Mouse (Mus musculus) embryonic fibroblast, embryonic 13.5 days (primary cell): ENCODE results near the gene Ppip5k2. TPM values are rescaled to one million over a fixed set of nuclear protein-coding genes. Genes with fewer than 3 reads are reported as not detected.

Source experiments
- H3K27ac ChIP-seq: 2 replicates; pipeline ENCODE4 v1.5.1; 2012; ENCODE audit warnings: low read length, control low read depth, inconsistent platforms; ENCODE audit not compliant: insufficient read depth
- H3K4me1 ChIP-seq: 2 replicates; pipeline ENCODE4 v1.6.1; 2011; ENCODE audit warnings: low read length; ENCODE audit not compliant: control insufficient read depth, insufficient read depth
- H3K4me3 ChIP-seq: 2 replicates; pipeline ENCODE4 v1.5.1; 2011; ENCODE audit warnings: mild to moderate bottlenecking, control low read depth, low read length; ENCODE audit not compliant: insufficient read depth
- CTCF ChIP-seq: IDR thresholded peaks from 2 replicates; pipeline ENCODE4 v1.5.1; 2011; ENCODE audit warnings: mild to moderate bottlenecking, control low read depth, low read length, moderate library complexity, borderline replicate concordance; ENCODE audit not compliant: insufficient read depth
- POLR2A ChIP-seq: IDR thresholded peaks from 2 replicates; pipeline ENCODE4 v1.6.1; 2011; ENCODE audit warnings: low read depth, mild to moderate bottlenecking, control low read depth, low read length, moderate library complexity
- polyA plus RNA-seq: library from polyadenylated mRNA; stranded (reverse); fragments of >200 nt; gene quantifications from 2 replicates; pipeline ENCODE4 v1.2.4, GENCODE M21; 2011; ENCODE audit warnings: low read depth; ENCODE audit not compliant: missing spikeins, insufficient read length

Ppip5k2 gene
- polyA plus RNA-seq, 1 experiment, result 35.2 TPM

DNA sequence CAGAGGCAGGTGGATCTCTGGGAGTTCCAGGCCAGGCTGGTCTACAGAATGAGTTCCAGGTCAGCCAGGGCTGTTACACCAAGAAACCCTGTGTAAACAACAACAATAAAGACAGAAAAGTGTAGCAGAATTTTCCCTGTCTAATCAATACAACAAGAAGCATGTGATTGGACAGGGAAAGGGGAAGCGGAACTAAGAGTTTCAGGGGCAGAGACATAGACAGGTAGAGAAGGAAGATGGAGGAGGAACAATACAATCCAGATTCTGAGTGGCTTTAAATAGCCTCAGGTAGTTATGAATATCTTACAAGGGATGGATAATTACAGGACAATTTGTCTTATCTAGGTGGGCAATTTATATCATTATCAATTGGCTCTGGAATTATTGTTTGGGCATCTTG, 102.9 kb downstream of the Ppip5k2 start:
- no peaks in the 10 kb centered on the region for H3K4me1 ChIP-seq
- H3K27ac ChIP-seq, result no peak overlapping the region
- no peak overlapping the region for H3K4me3 ChIP-seq
- TF ChIP-seq CTCF, result no peak
- no peak for TF ChIP-seq POLR2A

DNA sequence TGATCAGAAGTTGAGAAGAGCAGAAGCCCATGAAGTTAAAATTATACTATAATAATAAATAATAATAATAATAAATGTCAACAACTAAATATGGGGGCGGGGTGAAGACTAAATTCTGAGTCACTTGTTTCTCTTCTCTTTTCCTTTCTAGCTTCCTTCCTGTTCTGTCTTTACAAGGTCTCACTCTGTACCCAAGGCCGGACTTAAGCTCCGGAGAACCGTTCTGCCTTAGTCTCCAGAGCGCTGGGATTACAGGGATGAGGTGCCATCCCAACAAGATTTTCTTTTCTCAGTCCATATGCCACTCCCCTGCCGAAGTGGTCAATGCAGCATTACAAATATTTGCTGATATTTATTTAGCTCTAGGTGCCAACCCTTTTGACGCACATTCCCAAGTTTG, 107.9 kb downstream of the Ppip5k2 start:
- Histone ChIP-seq H3K4me1 (peaks cover 8% of the 10 kb centered on the region; the same call in 1 of the 2 replicates), H3K27ac (no peak overlapping the region)
- TF ChIP-seq CTCF, result no peak
- no peak for TF ChIP-seq POLR2A

DNA sequence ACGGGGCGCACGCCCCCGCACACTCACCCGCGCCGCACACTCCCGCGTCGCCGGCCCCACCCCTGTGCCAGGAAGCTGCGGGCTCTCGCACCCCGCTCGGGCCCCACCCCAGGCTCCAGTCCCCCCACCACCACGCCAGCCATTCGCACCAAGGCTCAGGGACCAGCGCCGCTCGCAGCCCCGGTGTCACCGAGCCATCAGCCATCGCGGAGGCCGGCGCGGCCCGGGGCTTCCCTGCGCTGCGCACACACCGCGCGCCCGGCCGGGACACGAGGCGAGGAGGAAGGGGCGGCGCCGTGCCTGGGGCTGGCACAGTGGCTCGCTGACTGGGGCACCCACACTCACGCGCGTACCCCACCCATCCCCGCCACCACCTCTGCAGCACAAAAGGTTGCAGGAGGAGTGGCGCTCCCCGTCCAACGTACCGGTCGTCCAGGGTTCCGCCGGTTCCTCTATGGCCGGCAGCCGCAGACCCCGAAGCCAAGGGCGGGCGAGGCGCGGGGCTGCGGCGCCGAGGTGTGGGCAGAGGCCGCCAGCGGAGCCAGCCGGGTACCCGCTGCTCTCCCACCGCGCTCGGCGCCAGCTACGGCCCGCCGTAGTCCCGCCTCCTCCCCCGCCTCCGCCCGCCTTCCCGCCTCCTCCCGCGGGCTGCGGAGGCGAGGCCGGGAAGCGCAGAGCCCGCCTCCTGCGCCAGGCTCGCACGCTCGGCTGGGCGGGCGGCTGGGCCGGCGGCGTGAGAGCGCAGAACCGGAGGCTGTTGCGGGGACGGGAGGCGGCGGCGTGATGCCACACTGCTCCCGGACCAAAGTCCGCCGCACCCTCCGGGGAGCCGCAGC, 108.6 kb downstream of the Ppip5k2 start, which contains the start of gene D1Ertd622e:
Gene D1Ertd622e (minus strand): TSS at position 669 of the 836 bp plus-strand sequence.
- peak within 1 kb of the TSS; percentile 46 for H3K27ac ChIP-seq
- peak within 1 kb of the TSS; percentile 84 for H3K4me3 ChIP-seq
- TF ChIP-seq POLR2A (peak; percentile 70), CTCF (no peak)
- H3K4me1 ChIP-seq, result peaks cover 10% of the 10 kb centered on the region

More for the DNA sequence above, 107.9 kb downstream of the Ppip5k2 start:
- H3K4me3 ChIP-seq, result peak overlapping the region; percentile 56

DNA sequence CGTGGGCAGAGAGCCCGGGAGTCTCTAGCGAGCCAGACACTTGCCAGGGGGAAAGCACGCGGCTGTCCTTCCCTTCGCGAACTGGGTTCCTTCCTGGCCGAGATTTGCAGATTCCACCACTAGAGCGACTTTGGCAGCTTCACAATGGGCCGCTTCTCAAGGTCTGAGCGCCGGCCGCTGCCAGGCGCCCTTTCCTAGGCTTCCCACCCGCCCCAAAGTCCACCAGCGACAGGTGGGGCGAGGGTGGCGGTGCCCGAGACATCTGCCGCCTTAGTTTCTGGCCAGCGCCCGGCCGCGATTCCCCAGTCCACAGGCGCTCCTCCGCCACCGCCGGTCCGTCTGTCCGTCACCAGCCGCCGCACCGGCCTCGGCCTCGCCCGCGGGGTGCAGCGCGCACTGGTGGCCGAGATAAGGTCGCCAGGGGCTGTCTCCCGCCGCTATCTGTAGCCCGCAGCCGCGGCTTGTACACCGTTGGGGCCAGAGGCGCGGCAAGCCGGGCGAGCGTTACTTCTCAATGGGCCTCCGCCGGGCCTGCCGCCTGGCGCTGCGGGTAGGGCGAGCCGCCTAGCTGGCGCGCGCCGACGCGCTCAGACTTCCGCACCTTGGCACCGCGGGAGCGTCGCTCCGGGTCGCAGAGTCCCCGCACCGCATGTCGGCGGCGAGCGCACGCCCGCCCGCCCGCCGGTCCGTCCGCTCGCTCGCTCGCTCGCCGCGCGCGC, 109.4 kb downstream of the Ppip5k2 start:
- Histone ChIP-seq H3K27ac (peak overlapping the region; percentile 46), H3K4me3 (peak overlapping the region; percentile 84), H3K4me1 (peaks cover 10% of the 10 kb centered on the region)
- TF ChIP-seq POLR2A, result no peak
- TF ChIP-seq CTCF, result no peak

- Histone ChIP-seq H3K27ac (no peak overlapping the region), H3K4me3 (peak overlapping the region; percentile 7; the same call in 1 of the 2 replicates), H3K4me1 (peaks cover 10% of the 10 kb centered on the region)
- no peak for TF ChIP-seq POLR2A
Measured at GRCm38 (mm10) chr1:97659405-97659804, 110.8 kb downstream of the Ppip5k2 start.

GRCm38 (mm10) chr1:97657786-97658185, 112.4 kb downstream of the Ppip5k2 start:
- Histone ChIP-seq H3K4me1 (peaks cover 10% of the 10 kb centered on the region), H3K4me3 (no peak overlapping the region), H3K27ac (no peak overlapping the region)
- TF ChIP-seq POLR2A (no peak), CTCF (no peak)

DNA sequence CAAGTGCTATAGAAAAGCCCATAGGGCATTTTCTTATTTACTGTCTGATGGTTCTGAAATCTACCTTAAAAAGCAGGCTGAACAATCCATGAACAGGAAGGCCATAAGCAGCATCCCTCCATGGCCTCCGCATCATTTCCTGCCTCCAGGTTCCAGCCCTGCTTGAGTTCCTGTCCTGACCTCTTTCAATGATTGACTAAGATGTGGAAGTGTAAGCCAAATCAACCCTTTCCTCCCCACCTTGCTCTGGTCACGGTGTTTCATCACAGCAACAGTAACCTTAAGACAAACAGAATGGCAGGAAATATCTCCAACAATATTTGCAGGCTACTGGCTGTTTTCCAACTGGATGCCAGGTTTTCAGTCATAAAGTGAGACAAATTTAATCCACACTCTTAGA, 113.0 kb downstream of the Ppip5k2 start:
- TF ChIP-seq POLR2A, result no peak
- peaks cover 10% of the 10 kb centered on the region for H3K4me1 ChIP-seq
- H3K27ac ChIP-seq, result no peak overlapping the region
- H3K4me3 ChIP-seq, result no peak overlapping the region

Other genes starting within 250 kb of the Ppip5k2 start
- gene D1Ertd622e, start 108.3 kb downstream of the Ppip5k2 start, polyA plus RNA-seq, result 9.5 and 9.8 TPM in 2 replicates
- 5.2 and 8.7 TPM in 2 replicates for gene Gin1, start 239 bp downstream of the Ppip5k2 start, polyA plus RNA-seq